Mouse (Mus musculus): Measurements from ENCODE around the gene Fam189b.

GRCm38 (mm10) chr3:89210731-89211130 is 27.8 kb downstream of the Fam189b start:
- TF ChIP-seq CTCF (IDR thresholded peaks at IDR 0.05; ENCODE audit: low read depth, low read length), result no peak
- no peak for TF ChIP-seq POLR2A (IDR thresholded peaks at IDR 0.05; ENCODE audit: extremely low read depth, insufficient read depth, low read length)

Measured in liver, adult 2 months (tissue).